Mouse (Mus musculus): ENCODE results near the gene 1700016D06Rik. TPM values are rescaled to one million over a fixed set of nuclear protein-coding genes. Genes with fewer than 3 reads are reported as not detected.
A peak's percentile ranks its signal among the peaks of the same experiment; 100 is the strongest.

1700016D06Rik gene
- polyA plus RNA-seq, 1 experiment from 2014 or later = not detected

DNA sequence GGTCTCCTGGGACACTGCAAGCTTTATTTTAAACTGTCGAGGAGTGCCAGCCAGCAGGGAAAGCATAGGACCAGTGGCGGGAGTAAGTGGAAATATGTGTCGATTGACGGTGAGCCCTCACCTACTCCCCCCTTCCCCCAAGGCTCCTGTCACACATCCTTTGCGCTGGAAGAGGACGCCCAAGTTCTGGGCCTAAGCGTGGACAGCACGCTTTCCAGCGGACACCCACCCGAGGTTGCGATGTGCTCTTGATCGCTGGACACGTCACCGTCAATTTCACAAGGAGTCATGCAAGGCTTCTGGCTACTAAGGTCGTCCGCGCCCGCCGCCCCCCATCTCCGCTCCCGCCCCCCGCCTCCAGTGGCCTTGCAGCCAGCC lies 26.4 kb upstream of the 1700016D06Rik start:
- Histone ChIP-seq H3K4me3 (replicated peaks; ENCODE audit: low read depth, low read length) (peak overlapping the region; percentile 59), H3K9me3 (replicated peaks; ENCODE audit: low read length) (no peaks in the 10 kb centered on the region), H3K4me1 (replicated peaks; ENCODE audit: insufficient read depth, low read length) (no peaks in the 10 kb centered on the region), H3K36me3 (ENCODE audit: insufficient read depth, low read length) (no peaks in the 10 kb centered on the region), H3K27me3 (ENCODE audit: insufficient read depth, low read length) (peaks cover 37% of the 10 kb centered on the region), H3K9ac (ENCODE audit: low read depth, low read length) (no peak overlapping the region), H3K4me2 (ENCODE audit: low read length) (peak overlapping the region; percentile 97), H3K27ac (no peak overlapping the region)
- 0% methylated on average over 19 of the region's 22 CpGs for WGBS
- DNase-seq (ENCODE audit: low spot score) (no peak), ATAC-seq (replicated peaks; ENCODE audit: low FRiP score, low read depth) (no peak)
- TF ChIP-seq CTCF (IDR thresholded peaks at IDR 0.05; ENCODE audit: low read depth) = no peak

DNA sequence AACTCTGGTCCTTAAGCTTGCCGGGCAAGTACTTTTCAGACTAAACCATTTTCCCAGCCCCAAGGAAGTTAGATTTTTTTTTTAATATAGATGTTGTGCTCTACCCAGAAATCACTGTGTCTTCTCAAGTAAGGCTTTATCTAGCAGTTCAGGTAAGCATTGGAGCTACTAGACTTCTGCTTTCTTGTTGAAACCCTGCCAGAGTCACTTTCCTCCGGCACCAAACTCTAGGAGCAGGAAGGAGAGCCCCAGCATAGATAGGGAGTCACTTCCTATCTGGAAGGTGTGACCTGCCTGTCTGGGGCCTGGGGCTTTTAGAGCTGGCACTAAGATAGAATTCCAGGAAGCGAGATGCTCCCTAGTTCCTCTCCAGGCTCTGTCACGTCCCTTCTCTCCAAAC lies 16.3 kb upstream of the 1700016D06Rik start:
- Histone ChIP-seq H3K27ac (no peak overlapping the region), H3K4me3 (replicated peaks; ENCODE audit: low read depth, low read length) (no peak overlapping the region), H3K9me3 (replicated peaks; ENCODE audit: low read length) (no peaks in the 10 kb centered on the region), H3K4me1 (replicated peaks; ENCODE audit: insufficient read depth, low read length) (no peaks in the 10 kb centered on the region), H3K9ac (ENCODE audit: low read depth, low read length) (no peak overlapping the region), H3K27me3 (ENCODE audit: insufficient read depth, low read length) (no peaks in the 10 kb centered on the region), H3K36me3 (ENCODE audit: insufficient read depth, low read length) (no peaks in the 10 kb centered on the region), H3K4me2 (ENCODE audit: low read length) (no peak overlapping the region)
- ATAC-seq (replicated peaks; ENCODE audit: low FRiP score, low read depth) (no peak), DNase-seq (ENCODE audit: low spot score) (no peak)
- WGBS = 59% methylated on average over 4 of the region's 4 CpGs
- TF ChIP-seq CTCF (IDR thresholded peaks at IDR 0.05; ENCODE audit: low read depth) = no peak

DNA sequence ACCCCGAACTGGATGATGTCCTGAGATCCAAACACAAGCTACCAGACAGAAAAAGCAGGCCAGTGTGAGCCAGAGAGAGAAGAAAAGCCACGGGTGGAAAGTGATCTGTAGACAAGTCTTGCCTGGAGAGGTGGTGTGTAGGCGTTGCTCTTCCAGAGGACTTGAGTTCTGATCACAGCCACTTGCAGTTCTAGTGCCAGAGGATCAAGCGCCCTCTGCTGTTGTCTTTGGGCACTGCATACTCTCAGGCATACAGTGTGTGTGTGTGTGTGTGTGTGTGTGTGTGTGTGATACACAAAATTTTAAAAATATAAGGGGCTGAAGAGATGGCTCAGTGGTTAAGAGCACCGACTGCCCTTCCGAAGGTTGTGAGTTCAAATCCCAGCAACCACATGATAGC lies 11.4 kb upstream of the 1700016D06Rik start:
- DNase-seq (ENCODE audit: low spot score) (no peak), ATAC-seq (replicated peaks; ENCODE audit: low FRiP score, low read depth) (no peak)
- Histone ChIP-seq H3K4me3 (replicated peaks; ENCODE audit: low read depth, low read length) (no peak overlapping the region), H3K4me2 (ENCODE audit: low read length) (no peak overlapping the region), H3K27me3 (ENCODE audit: insufficient read depth, low read length) (no peaks in the 10 kb centered on the region), H3K27ac (no peak overlapping the region), H3K9me3 (replicated peaks; ENCODE audit: low read length) (no peaks in the 10 kb centered on the region), H3K4me1 (replicated peaks; ENCODE audit: insufficient read depth, low read length) (no peaks in the 10 kb centered on the region), H3K36me3 (ENCODE audit: insufficient read depth, low read length) (no peaks in the 10 kb centered on the region), H3K9ac (ENCODE audit: low read depth, low read length) (no peak overlapping the region)
- TF ChIP-seq CTCF (IDR thresholded peaks at IDR 0.05; ENCODE audit: low read depth) = peak; percentile 57
- 86% methylated on average over 6 of the region's 6 CpGs for WGBS

DNA sequence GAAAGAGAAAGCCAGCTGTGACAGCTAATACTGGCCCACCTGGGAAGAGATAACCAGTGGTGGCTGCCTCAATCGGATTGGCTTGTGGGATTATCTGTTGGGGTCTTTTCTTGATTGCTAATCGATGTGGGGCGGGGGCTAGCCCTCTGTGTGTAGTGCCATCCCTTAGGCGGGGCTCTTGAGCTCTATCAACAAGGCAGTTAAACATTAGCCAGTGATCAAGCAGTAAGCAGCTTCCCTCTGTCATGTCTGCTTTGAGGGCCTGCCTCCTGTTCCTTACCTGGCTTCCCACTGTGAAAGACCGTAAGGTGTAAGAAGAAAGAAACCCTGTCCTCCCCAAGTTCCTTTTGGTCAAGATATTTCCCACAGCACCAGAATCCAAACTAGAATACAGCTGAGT lies 9.6 kb upstream of the 1700016D06Rik start:
- Histone ChIP-seq H3K27ac (no peak overlapping the region), H3K4me2 (ENCODE audit: low read length) (no peak overlapping the region), H3K4me1 (replicated peaks; ENCODE audit: insufficient read depth, low read length) (no peaks in the 10 kb centered on the region), H3K4me3 (replicated peaks; ENCODE audit: low read depth, low read length) (no peak overlapping the region), H3K27me3 (ENCODE audit: insufficient read depth, low read length) (no peaks in the 10 kb centered on the region), H3K9me3 (replicated peaks; ENCODE audit: low read length) (no peaks in the 10 kb centered on the region), H3K9ac (ENCODE audit: low read depth, low read length) (no peak overlapping the region), H3K36me3 (ENCODE audit: insufficient read depth, low read length) (no peaks in the 10 kb centered on the region)
- no peak for ATAC-seq (replicated peaks; ENCODE audit: low FRiP score, low read depth)
- TF ChIP-seq CTCF (IDR thresholded peaks at IDR 0.05; ENCODE audit: low read depth) = no peak
- WGBS = 59% methylated on average over 5 of the region's 5 CpGs
- DNase-seq (ENCODE audit: low spot score) = no peak

DNA sequence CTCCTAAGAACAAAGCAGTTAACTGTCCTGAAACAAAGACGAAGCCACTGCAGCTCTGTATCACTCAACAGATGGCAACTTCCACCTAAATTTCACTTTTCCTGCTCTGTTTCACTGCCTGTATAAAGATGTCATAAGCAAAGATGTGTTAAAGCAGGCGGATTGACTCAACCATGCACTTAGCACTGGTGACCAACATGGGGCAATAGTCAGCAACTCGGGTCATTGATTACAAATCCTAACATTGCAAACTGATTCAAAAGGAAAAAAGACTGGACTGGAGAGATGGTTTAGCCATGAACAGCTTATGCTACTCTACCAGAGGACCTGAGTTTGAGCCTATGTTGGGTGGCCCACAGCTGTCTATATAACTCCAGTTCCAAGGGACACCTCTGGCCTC lies 8.7 kb upstream of the 1700016D06Rik start:
- 77% methylated on average over 3 of the region's 3 CpGs for WGBS
- H3K27ac ChIP-seq = no peak overlapping the region
- no peak overlapping the region for H3K9ac ChIP-seq (ENCODE audit: low read depth, low read length)

DNA sequence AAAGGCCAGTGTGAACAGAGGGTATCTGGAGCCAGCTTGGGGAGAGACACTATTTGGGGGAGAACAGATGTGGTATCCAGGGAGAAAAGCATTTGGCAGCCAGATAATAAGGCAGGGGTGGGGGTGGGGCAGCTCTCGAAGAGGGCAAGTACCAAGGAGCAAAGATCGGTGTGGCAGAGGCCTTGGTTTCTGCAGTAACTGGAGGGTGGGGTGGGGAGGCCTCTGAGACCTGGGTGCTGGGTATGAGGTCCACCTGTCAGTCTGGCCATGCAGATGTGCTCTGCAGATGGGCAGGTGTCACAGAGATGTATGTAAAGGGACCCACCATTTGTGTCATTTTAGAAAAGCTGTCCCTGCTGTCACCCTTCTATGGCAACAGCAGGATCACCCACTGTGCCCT lies 8.0 kb upstream of the 1700016D06Rik start:
- DNase-seq (ENCODE audit: low spot score) (no peak), ATAC-seq (replicated peaks; ENCODE audit: low FRiP score, low read depth) (no peak)
- Histone ChIP-seq H3K9me3 (replicated peaks; ENCODE audit: low read length) (no peaks in the 10 kb centered on the region), H3K4me3 (replicated peaks; ENCODE audit: low read depth, low read length) (no peak overlapping the region), H3K4me2 (ENCODE audit: low read length) (no peak overlapping the region), H3K4me1 (replicated peaks; ENCODE audit: insufficient read depth, low read length) (no peaks in the 10 kb centered on the region), H3K27ac (no peak overlapping the region), H3K9ac (ENCODE audit: low read depth, low read length) (no peak overlapping the region), H3K36me3 (ENCODE audit: insufficient read depth, low read length) (no peaks in the 10 kb centered on the region), H3K27me3 (ENCODE audit: insufficient read depth, low read length) (no peaks in the 10 kb centered on the region)
- TF ChIP-seq CTCF (IDR thresholded peaks at IDR 0.05; ENCODE audit: low read depth) = no peak
- WGBS = 58% methylated on average over 2 of the region's 2 CpGs

More for the DNA sequence above, 8.7 kb upstream of the 1700016D06Rik start:
- Histone ChIP-seq H3K27me3 (ENCODE audit: insufficient read depth, low read length) (no peaks in the 10 kb centered on the region), H3K4me3 (replicated peaks; ENCODE audit: low read depth, low read length) (no peak overlapping the region), H3K36me3 (ENCODE audit: insufficient read depth, low read length) (no peaks in the 10 kb centered on the region), H3K9me3 (replicated peaks; ENCODE audit: low read length) (no peaks in the 10 kb centered on the region), H3K4me2 (ENCODE audit: low read length) (no peak overlapping the region), H3K4me1 (replicated peaks; ENCODE audit: insufficient read depth, low read length) (no peaks in the 10 kb centered on the region)
- DNase-seq (ENCODE audit: low spot score) (no peak), ATAC-seq (replicated peaks; ENCODE audit: low FRiP score, low read depth) (no peak)
- no peak for TF ChIP-seq CTCF (IDR thresholded peaks at IDR 0.05; ENCODE audit: low read depth)

DNA sequence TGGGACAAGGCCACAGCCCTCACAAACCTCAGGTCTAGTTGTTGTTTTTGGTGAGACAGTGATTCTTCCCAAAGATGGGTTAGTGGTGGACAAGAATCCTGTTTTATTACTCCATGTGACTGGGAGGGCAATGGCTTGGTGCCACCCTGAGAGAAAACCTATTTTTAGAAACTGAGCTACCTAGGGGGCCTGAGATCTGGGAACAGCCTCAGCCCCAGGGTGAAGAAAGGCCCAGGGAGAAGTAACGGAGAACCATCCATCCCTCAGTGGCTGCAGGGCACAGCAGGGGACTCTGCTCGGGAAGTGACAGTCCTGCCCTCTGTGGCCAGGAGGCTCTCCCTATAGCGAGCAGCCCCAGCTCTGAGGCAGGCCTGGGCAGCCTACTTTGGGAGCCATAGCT lies 6.8 kb upstream of the 1700016D06Rik start:
- 39% methylated on average over 3 of the region's 3 CpGs for WGBS
- no peaks in the 10 kb centered on the region for H3K27me3 ChIP-seq (ENCODE audit: insufficient read depth, low read length)
- TF ChIP-seq CTCF (IDR thresholded peaks at IDR 0.05; ENCODE audit: low read depth) = no peak
- H3K36me3 ChIP-seq (ENCODE audit: insufficient read depth, low read length) = no peaks in the 10 kb centered on the region
- H3K4me2 ChIP-seq (ENCODE audit: low read length) = no peak overlapping the region
- ATAC-seq (replicated peaks; ENCODE audit: low FRiP score, low read depth) = no peak
- no peak overlapping the region for H3K4me3 ChIP-seq (replicated peaks; ENCODE audit: low read depth, low read length)
- no peak overlapping the region for H3K9ac ChIP-seq (ENCODE audit: low read depth, low read length)
- no peak overlapping the region for H3K27ac ChIP-seq
- DNase-seq (ENCODE audit: low spot score) = no peak
- no peaks in the 10 kb centered on the region for H3K9me3 ChIP-seq (replicated peaks; ENCODE audit: low read length)
- no peaks in the 10 kb centered on the region for H3K4me1 ChIP-seq (replicated peaks; ENCODE audit: insufficient read depth, low read length)
